Mouse (Mus musculus): ENCODE results near the gene Ctps.

DNA sequence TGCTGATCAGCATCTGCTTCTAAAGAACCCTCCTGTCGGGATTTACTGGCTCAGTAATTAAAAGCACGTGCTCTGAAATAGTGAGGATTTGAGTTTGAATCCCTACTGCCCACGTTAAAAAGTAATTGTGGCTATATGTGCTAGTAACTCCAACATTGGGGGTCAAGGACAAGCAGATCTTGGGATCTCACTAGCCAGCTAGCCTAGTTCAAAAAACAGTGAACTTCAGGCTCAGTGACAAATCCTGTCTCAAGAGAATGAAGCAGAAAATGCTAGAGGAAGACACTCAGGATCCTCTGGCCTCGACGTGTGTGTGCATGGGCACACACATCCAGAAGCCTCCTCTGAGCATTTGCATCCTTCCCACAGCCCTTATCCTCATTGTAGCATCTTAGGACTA, 48.3 kb downstream of the Ctps start:
- TF ChIP-seq CTCF (IDR thresholded peaks at IDR 0.05) (no peak), EP300 (IDR thresholded peaks at IDR 0.05) (no peak)

Data from lung, postnatal 0 days (tissue).